Mouse (Mus musculus) lung, postnatal 0 days (tissue): Measurements from ENCODE around the gene Snu13. TPM values are rescaled to one million over a fixed set of nuclear protein-coding genes. Genes with fewer than 3 reads are reported as not detected.

Experiments
- ATAC-seq: fragments of 200-750 bp; cut with Nextera tagmentation; 2 replicates; pipeline ENCODE4 v1.8.0; 2017; ENCODE audit warnings: moderate library complexity
- DNase-seq: peaks from one replicate; pipeline ENCODE4 v3.0.0-alpha.2; 2016; ENCODE audit warnings: low spot score
- H3K27ac ChIP-seq: fragments of 300-500 bp; sonication (generic); 2 replicates; pipeline ENCODE4 v1.5.1; 2014; ENCODE audit warnings: antibody characterized with exemption, mild to moderate bottlenecking, low read length, mixed read lengths
- H3K27me3 ChIP-seq: fragments of 300-500 bp; sonication (generic); replicated peaks from 2 replicates; pipeline ENCODE4 v1.6.1; 2014; ENCODE audit warnings: low read length, mixed read lengths; ENCODE audit not compliant: insufficient read depth
- H3K36me3 ChIP-seq: fragments of 300-500 bp; sonication (generic); 2 replicates; pipeline ENCODE4 v1.6.1; 2014; ENCODE audit warnings: low read length, mixed read lengths; ENCODE audit not compliant: insufficient read depth
- H3K4me1 ChIP-seq: fragments of 300-500 bp; sonication (generic); 2 replicates; pipeline ENCODE4 v1.6.1; 2014; ENCODE audit warnings: antibody characterized with exemption, low read depth, low read length, mixed read lengths; ENCODE audit not compliant: insufficient read depth
- H3K4me2 ChIP-seq: fragments of 300-500 bp; sonication (generic); replicated peaks from 2 replicates; pipeline ENCODE4 v1.6.1; 2014; ENCODE audit warnings: low read depth, mild to moderate bottlenecking, low read length, moderate library complexity, mixed read lengths
- H3K4me3 ChIP-seq: fragments of 300-500 bp; sonication (generic); 2 replicates; pipeline ENCODE4 v1.5.1; 2014; ENCODE audit warnings: low read depth, low read length
- H3K9ac ChIP-seq: fragments of 300-500 bp; sonication (generic); replicated peaks from 2 replicates; pipeline ENCODE4 v1.6.1; 2014; ENCODE audit warnings: low read depth, mild to moderate bottlenecking
- H3K9me3 ChIP-seq: fragments of 300-500 bp; sonication (generic); 2 replicates; pipeline ENCODE4 v1.6.1; 2016; ENCODE audit warnings: low read length, mixed read lengths
- CTCF ChIP-seq: IDR thresholded peaks from 2 replicates; pipeline ENCODE4 v1.5.1; 2016; ENCODE audit warnings: antibody characterized with exemption, mild to moderate bottlenecking
- EP300 ChIP-seq: IDR thresholded peaks from 2 replicates; pipeline ENCODE4 v1.6.1; 2016; ENCODE audit warnings: antibody characterized with exemption, mild to moderate bottlenecking, control low read depth
- WGBS: fragments of 180-500 bp; shearing (Covaris S2); extraction: QIAGEN DNeasy Blood & Tissue Kit; methylation state at CpG from one replicate; pipeline ENCODE4 v1.1.7; 2014; 5-methylcytosine and 5-hydroxymethylcytosine counted together
- polyA plus RNA-seq: library from polyadenylated mRNA; unstranded; fragments of >200 nt; fragmentation: Nextera tagmentation; extraction: Ambion mirVana; gene quantifications from 2 replicates; pipeline ENCODE4 v1.2.1, GENCODE M21; 2015

The Snu13 gene
- polyA plus RNA-seq, 1 experiment from 2014 or later: 139 TPM

DNA sequence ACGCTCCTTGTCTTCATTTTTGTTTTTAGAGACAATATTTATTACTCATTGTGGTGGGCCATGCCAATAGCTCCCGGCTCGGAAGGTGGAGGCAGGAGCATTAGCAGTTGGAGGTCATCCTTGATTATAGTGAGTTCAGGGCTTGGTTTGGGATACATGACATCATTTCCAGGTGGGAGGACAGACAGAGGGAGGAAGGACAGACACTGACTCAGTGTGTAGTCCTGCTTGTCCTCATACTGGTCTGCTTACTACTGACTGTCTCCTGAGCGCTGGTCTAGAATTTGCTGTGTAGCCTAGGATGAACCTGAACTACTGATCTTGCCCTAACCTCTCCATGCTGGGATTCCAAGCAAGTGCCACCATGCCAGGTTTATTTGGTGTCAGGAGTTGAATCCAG, 13.6 kb downstream of the Snu13 start, which contains the start of gene Desi1:
Desi1 (minus strand) TSS at position 101 of the 400 bp plus-strand sequence.
- no peak within 1 kb of the TSS for H3K4me2 ChIP-seq
- 89% methylated on average over 4 of the region's 4 CpGs for WGBS
- DNase-seq (no peak), ATAC-seq (no peak)
- no peak for TF ChIP-seq CTCF
- TF ChIP-seq EP300: no peak
- peaks cover 5% of the 10 kb centered on the region; the same call in 1 of the 2 replicates for H3K36me3 ChIP-seq
- no peaks in the 10 kb centered on the region for H3K9me3 ChIP-seq
- no peak within 1 kb of the TSS for H3K27ac ChIP-seq
- H3K9ac ChIP-seq: no peak within 1 kb of the TSS
- no peaks in the 10 kb centered on the region for H3K4me1 ChIP-seq
- no peak within 1 kb of the TSS for H3K4me3 ChIP-seq
- no peaks in the 10 kb centered on the region for H3K27me3 ChIP-seq

DNA sequence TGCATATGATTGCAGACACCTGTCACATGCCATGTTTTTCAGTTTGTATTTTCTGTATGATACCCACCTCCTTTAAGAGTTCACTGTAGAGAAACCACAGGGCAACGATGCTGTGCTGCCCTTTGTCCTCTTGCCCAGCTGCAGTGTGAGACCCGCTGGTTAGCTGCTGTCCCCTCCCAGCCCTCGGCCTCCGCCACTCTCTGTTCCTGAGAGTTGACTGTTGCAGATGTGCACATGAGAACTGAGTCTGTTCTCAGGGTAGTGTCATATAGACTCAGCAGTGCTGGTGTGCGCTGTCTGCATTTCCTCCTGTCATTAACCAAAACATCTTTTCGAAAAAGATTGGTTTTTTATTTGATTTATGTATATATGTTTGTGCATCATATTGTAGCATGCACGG, 15.0 kb downstream of the Snu13 start:
- TF ChIP-seq CTCF (no peak), EP300 (no peak)
- DNase-seq (no peak), ATAC-seq (no peak)
- H3K4me2 ChIP-seq: no peak overlapping the region
- H3K9me3 ChIP-seq: no peaks in the 10 kb centered on the region
- H3K36me3 ChIP-seq: peaks cover 4% of the 10 kb centered on the region; the same call in 1 of the 2 replicates
- no peak overlapping the region for H3K9ac ChIP-seq
- no peaks in the 10 kb centered on the region for H3K4me1 ChIP-seq
- WGBS: 85% methylated on average over 7 of the region's 7 CpGs
- H3K27me3 ChIP-seq: no peaks in the 10 kb centered on the region
- H3K27ac ChIP-seq: no peak overlapping the region
- no peak overlapping the region for H3K4me3 ChIP-seq

DNA sequence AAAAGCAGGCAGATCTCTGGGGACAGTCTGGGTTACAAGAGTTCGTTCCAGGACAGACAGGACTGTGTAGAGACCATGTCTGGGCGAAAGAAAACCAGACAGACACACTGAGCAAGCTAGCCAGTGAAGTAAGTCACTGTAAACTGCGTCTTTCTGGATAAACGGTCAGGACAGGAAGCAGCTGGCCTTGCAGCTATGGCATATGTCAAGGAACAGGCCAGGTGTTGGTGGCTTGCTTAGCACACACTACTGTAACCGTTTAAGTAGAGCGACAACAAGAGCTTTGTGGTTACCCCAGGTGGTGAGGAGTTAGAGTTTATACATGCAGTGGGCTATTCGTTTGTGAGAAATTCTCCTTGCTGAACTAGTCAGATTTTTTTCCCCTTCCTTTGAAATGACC, 19.7 kb downstream of the Snu13 start:
- Histone ChIP-seq H3K4me1 (no peaks in the 10 kb centered on the region), H3K9ac (no peak overlapping the region), H3K4me2 (no peak overlapping the region), H3K27me3 (no peaks in the 10 kb centered on the region), H3K27ac (no peak overlapping the region), H3K36me3 (no peaks in the 10 kb centered on the region), H3K4me3 (no peak overlapping the region), H3K9me3 (no peaks in the 10 kb centered on the region)
- TF ChIP-seq EP300 (no peak), CTCF (no peak)
- ATAC-seq (no peak), DNase-seq (no peak)
- 84% methylated on average over 7 of the region's 7 CpGs for WGBS

DNA sequence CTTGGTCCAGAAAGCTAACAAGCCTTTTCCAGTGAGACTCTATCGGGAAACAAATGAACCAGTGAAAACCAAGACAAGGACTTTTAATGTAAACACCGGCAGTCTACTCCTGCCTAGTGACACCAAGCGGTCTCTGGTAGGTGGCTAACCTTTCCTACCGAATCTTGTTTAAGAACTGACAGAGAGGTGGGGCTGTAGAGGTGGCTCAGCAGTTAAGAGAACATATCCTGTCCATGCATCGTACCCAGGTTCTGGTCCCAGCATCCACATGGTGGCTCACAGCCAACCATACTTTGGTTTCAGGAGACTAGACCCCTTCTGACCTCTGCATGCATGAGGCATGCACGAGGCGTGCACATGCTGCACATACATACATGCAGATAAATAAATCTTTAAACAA, 20.1 kb downstream of the Snu13 start:
- H3K27me3 ChIP-seq: no peaks in the 10 kb centered on the region
- TF ChIP-seq EP300: no peak
- no peak for TF ChIP-seq CTCF
- DNase-seq (no peak), ATAC-seq (no peak)
- 83% methylated on average over 7 of the region's 7 CpGs for WGBS
- H3K9ac ChIP-seq: no peak overlapping the region
- H3K9me3 ChIP-seq: no peaks in the 10 kb centered on the region
- H3K27ac ChIP-seq: no peak overlapping the region
- H3K4me1 ChIP-seq: no peaks in the 10 kb centered on the region
- H3K4me3 ChIP-seq: no peak overlapping the region
- no peaks in the 10 kb centered on the region for H3K36me3 ChIP-seq
- H3K4me2 ChIP-seq: no peak overlapping the region

DNA sequence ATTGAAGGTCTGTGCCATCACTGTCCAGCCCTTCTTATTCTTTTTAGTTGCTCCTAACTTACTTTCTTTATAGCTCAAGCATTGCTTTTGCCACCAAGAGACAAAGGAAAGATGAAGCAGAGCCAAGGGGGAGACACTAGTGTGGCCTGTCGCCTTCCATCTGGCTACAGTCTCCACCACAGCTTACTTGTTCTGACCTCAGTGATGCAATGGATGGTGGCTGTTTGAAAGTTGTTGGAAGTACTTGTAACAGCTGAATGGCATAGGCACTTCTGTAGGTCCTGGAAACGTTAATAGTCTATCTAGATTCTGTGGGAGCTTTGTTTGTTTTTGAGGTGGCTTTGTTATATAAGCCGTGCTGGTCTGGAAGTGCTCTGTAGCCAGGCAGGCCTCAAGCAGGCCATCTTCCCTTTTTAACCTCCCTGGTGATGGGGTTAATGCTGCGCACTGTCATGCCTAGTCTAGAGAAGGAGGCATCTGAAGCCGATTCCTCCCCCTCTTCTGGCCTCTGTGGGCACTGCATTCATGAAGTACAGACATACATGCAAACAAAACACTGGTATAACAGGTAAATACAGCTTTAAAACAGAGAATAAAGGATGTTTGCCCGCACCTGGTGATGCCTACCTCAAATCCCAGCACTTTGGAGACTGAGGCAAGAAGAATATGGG, 23.3 kb downstream of the Snu13 start:
- ATAC-seq: peak; percentile 66
- H3K36me3 ChIP-seq: no peaks in the 10 kb centered on the region
- H3K4me3 ChIP-seq: no peak overlapping the region
- peak; percentile 67 for DNase-seq
- TF ChIP-seq CTCF (0 out of 2 replicates have a peak, but pooled peaks have one; percentile 21), EP300 (no peak)
- no peak overlapping the region for H3K4me2 ChIP-seq
- no peaks in the 10 kb centered on the region for H3K27me3 ChIP-seq
- WGBS: 70% methylated on average over 6 of the region's 6 CpGs
- H3K27ac ChIP-seq: no peak overlapping the region; the same call in 1 of the 2 replicates
- H3K4me1 ChIP-seq: no peaks in the 10 kb centered on the region
- H3K9ac ChIP-seq: no peak overlapping the region
- H3K9me3 ChIP-seq: no peaks in the 10 kb centered on the region

DNA sequence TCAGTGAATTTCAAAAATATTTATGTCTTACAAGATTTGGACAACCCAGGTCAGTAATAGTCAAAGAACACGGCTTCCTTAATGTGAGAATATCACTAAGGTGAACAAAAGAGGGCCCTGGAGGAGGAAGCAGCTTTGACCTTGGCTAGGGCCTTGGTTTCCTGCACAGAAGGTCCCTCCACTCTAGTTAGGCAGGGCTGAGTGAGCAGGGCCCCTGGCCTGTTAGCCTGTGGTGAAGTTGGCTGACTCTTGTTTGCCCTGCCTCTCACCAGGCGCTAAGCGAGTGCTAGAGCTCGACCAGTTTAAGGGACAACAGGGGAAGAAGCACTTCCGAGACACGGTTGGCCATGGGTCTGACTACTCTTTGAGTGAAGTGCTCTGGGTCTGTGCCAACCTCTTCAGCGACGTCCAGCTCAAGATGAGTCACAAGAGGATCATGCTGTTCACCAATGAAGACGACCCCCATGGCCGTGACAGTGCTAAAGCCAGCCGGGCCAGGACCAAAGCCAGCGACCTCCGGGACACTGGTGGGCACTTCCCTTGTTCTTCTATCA, 24.8 kb downstream of the Snu13 start:
- no peak overlapping the region for H3K4me2 ChIP-seq
- H3K4me1 ChIP-seq: no peaks in the 10 kb centered on the region
- peak; percentile 49 for DNase-seq
- ATAC-seq: peak; percentile 65
- no peak for TF ChIP-seq EP300
- TF ChIP-seq CTCF: no peak
- H3K27ac ChIP-seq: 0 out of 2 replicates have a peak overlapping the region, but pooled peaks have one; percentile 32
- H3K9me3 ChIP-seq: no peaks in the 10 kb centered on the region
- WGBS: 49% methylated on average over 13 of the region's 13 CpGs
- H3K9ac ChIP-seq: no peak overlapping the region
- H3K27me3 ChIP-seq: no peaks in the 10 kb centered on the region
- no peaks in the 10 kb centered on the region for H3K36me3 ChIP-seq
- no peak overlapping the region for H3K4me3 ChIP-seq
